Mouse (Mus musculus): ENCODE measurements around the gene Naa25. TPM values are rescaled to one million over a fixed set of nuclear protein-coding genes. Genes with fewer than 3 reads are reported as not detected.

Gene Naa25
- total and polyA plus RNA-seq, 3 experiments, result 7.2 to 44.1 (median 43.3) TPM

- Histone ChIP-seq H3K27me3 (ENCODE audit: insufficient read depth, low read length) (no peaks in the 10 kb centered on the region), H3K36me3 (replicated peaks) (peaks cover 99% of the 10 kb centered on the region), H3K4me1 (ENCODE audit: insufficient read depth, low read depth, low read length) (peaks cover 53% of the 10 kb centered on the region), H3K4me3 (ENCODE audit: low read depth, low read length) (no peak overlapping the region), H3K9me3 (replicated peaks) (no peaks in the 10 kb centered on the region)
- DNase-seq (ENCODE audit: low spot score) (no peak), ATAC-seq (ENCODE audit: extremely low read depth, insufficient number of reproducible peaks, low FRiP score, poor library complexity, severe bottlenecking) (no peak)
- TF ChIP-seq CTCF (IDR thresholded peaks at IDR 0.05; ENCODE audit: low read depth, low read length) (peak; percentile 29; the same call in 1 of the 2 replicates), POLR2AphosphoS5 (IDR thresholded peaks at IDR 0.05; ENCODE audit: insufficient replicate concordance, low read depth, low read length) (no peak)
Measured at GRCm38 (mm10) chr5:121443548-121443947, 45.8 kb downstream of the Naa25 start.

- no peak for TF ChIP-seq CTCF (IDR thresholded peaks at IDR 0.05; ENCODE audit: low read depth, low read length)
- no peak for TF ChIP-seq GATA1 (IDR thresholded peaks at IDR 0.05; ENCODE audit: borderline replicate concordance, low read length)
- TF ChIP-seq POLR2AphosphoS5 (IDR thresholded peaks at IDR 0.05; ENCODE audit: insufficient replicate concordance, low read depth, low read length), result no peak
- TF ChIP-seq GATA2 (IDR thresholded peaks at IDR 0.05; ENCODE audit: borderline replicate concordance, low read depth, low read length), result no peak
- TF ChIP-seq TAL1 (conservative IDR thresholded peaks at IDR 0.05; ENCODE audit: low read depth, low read length), result no peak
- DNase-seq (ENCODE audit: low spot score) (no peak), ATAC-seq (ENCODE audit: extremely low read depth, insufficient number of reproducible peaks, low FRiP score, poor library complexity, severe bottlenecking) (no peak)
- Histone ChIP-seq H3K9me3 (replicated peaks) (no peaks in the 10 kb centered on the region), H3K4me1 (ENCODE audit: insufficient read depth, low read depth, low read length) (peaks cover 62% of the 10 kb centered on the region), H3K27me3 (ENCODE audit: insufficient read depth, low read length) (no peaks in the 10 kb centered on the region), H3K36me3 (replicated peaks) (peaks cover 99% of the 10 kb centered on the region), H3K4me3 (ENCODE audit: low read depth, low read length) (no peak overlapping the region)
Measured at GRCm38 (mm10) chr5:121444870-121445269, 47.1 kb downstream of the Naa25 start.

- DNase-seq (ENCODE audit: low spot score) (no peak), ATAC-seq (ENCODE audit: extremely low read depth, insufficient number of reproducible peaks, low FRiP score, poor library complexity, severe bottlenecking) (no peak)
- H3K4me3 ChIP-seq (ENCODE audit: low read depth, low read length), result no peak overlapping the region
- no peaks in the 10 kb centered on the region for H3K27me3 ChIP-seq (ENCODE audit: insufficient read depth, low read length)
- TF ChIP-seq GATA1 (IDR thresholded peaks at IDR 0.05; ENCODE audit: borderline replicate concordance, low read length) (no peak), CTCF (IDR thresholded peaks at IDR 0.05; ENCODE audit: low read depth, low read length) (0 out of 2 replicates have a peak, but pooled peaks have one; percentile 22)
- no peaks in the 10 kb centered on the region for H3K9me3 ChIP-seq (replicated peaks)
- H3K4me1 ChIP-seq (ENCODE audit: insufficient read depth, low read depth, low read length), result peaks cover 75% of the 10 kb centered on the region
- peaks cover 78% of the 10 kb centered on the region for H3K36me3 ChIP-seq (replicated peaks)
Measured at GRCm38 (mm10) chr5:121448450-121448849, 50.7 kb downstream of the Naa25 start.

- DNase-seq (ENCODE audit: low spot score) (no peak), ATAC-seq (ENCODE audit: extremely low read depth, insufficient number of reproducible peaks, low FRiP score, poor library complexity, severe bottlenecking) (no peak)
- TF ChIP-seq POLR2AphosphoS5 (IDR thresholded peaks at IDR 0.05; ENCODE audit: insufficient replicate concordance, low read depth, low read length), result no peak
- no peak for TF ChIP-seq GATA2 (IDR thresholded peaks at IDR 0.05; ENCODE audit: borderline replicate concordance, low read depth, low read length)
- no peak for TF ChIP-seq GATA1 (IDR thresholded peaks at IDR 0.05; ENCODE audit: borderline replicate concordance, low read length)
- no peak for TF ChIP-seq CTCF (IDR thresholded peaks at IDR 0.05; ENCODE audit: low read depth, low read length)
- TF ChIP-seq TAL1 (conservative IDR thresholded peaks at IDR 0.05; ENCODE audit: low read depth, low read length), result no peak
- peaks cover 78% of the 10 kb centered on the region for H3K36me3 ChIP-seq (replicated peaks)
- H3K27me3 ChIP-seq (ENCODE audit: insufficient read depth, low read length), result no peaks in the 10 kb centered on the region
- no peaks in the 10 kb centered on the region for H3K9me3 ChIP-seq (replicated peaks)
- H3K4me3 ChIP-seq (ENCODE audit: low read depth, low read length), result no peak overlapping the region; the same call in 1 of the 2 replicates
- H3K4me1 ChIP-seq (ENCODE audit: insufficient read depth, low read depth, low read length), result peaks cover 79% of the 10 kb centered on the region
Measured at GRCm38 (mm10) chr5:121449976-121450375, 52.2 kb downstream of the Naa25 start.

- no peak for ATAC-seq (ENCODE audit: extremely low read depth, insufficient number of reproducible peaks, low FRiP score, poor library complexity, severe bottlenecking)
- DNase-seq (ENCODE audit: low spot score), result no peak
- H3K27me3 ChIP-seq (ENCODE audit: insufficient read depth, low read length), result no peaks in the 10 kb centered on the region
- peaks cover 77% of the 10 kb centered on the region for H3K36me3 ChIP-seq (replicated peaks)
- H3K9me3 ChIP-seq (replicated peaks), result no peaks in the 10 kb centered on the region
- TF ChIP-seq POLR2AphosphoS5 (IDR thresholded peaks at IDR 0.05; ENCODE audit: insufficient replicate concordance, low read depth, low read length) (no peak), CTCF (IDR thresholded peaks at IDR 0.05; ENCODE audit: low read depth, low read length) (no peak), TAL1 (conservative IDR thresholded peaks at IDR 0.05; ENCODE audit: low read depth, low read length) (no peak), GATA2 (IDR thresholded peaks at IDR 0.05; ENCODE audit: borderline replicate concordance, low read depth, low read length) (no peak)
- peak overlapping the region; percentile 59; the same call in 1 of the 2 replicates for H3K4me3 ChIP-seq (ENCODE audit: low read depth, low read length)
- H3K4me1 ChIP-seq (ENCODE audit: insufficient read depth, low read depth, low read length), result peaks cover 79% of the 10 kb centered on the region
Measured at GRCm38 (mm10) chr5:121450476-121450875, 52.7 kb downstream of the Naa25 start.

GRCm38 (mm10) chr5:121451203-121451602, 53.5 kb downstream of the Naa25 start:
- Histone ChIP-seq H3K9me3 (replicated peaks) (no peaks in the 10 kb centered on the region), H3K4me3 (ENCODE audit: low read depth, low read length) (peak overlapping the region; percentile 100), H3K36me3 (replicated peaks) (peaks cover 70% of the 10 kb centered on the region), H3K27me3 (ENCODE audit: insufficient read depth, low read length) (no peaks in the 10 kb centered on the region), H3K4me1 (ENCODE audit: insufficient read depth, low read depth, low read length) (peaks cover 82% of the 10 kb centered on the region)
- TF ChIP-seq GATA2 (IDR thresholded peaks at IDR 0.05; ENCODE audit: borderline replicate concordance, low read depth, low read length) (no peak), TAL1 (conservative IDR thresholded peaks at IDR 0.05; ENCODE audit: low read depth, low read length) (no peak), POLR2AphosphoS5 (IDR thresholded peaks at IDR 0.05; ENCODE audit: insufficient replicate concordance, low read depth, low read length) (no peak), GATA1 (IDR thresholded peaks at IDR 0.05; ENCODE audit: borderline replicate concordance, low read length) (no peak), CTCF (IDR thresholded peaks at IDR 0.05; ENCODE audit: low read depth, low read length) (no peak)
- DNase-seq (ENCODE audit: low spot score) (peak; percentile 56), ATAC-seq (ENCODE audit: extremely low read depth, insufficient number of reproducible peaks, low FRiP score, poor library complexity, severe bottlenecking) (peak; percentile 47; the same call in 1 of the 2 replicates)

GRCm38 (mm10) chr5:121451644-121452025, 53.9 kb downstream of the Naa25 start, which contains the start of gene Tmem116:
Gene Tmem116 (plus strand): TSS chr5:121451893.
- H3K4me1 ChIP-seq (ENCODE audit: insufficient read depth, low read depth, low read length), result peaks cover 82% of the 10 kb centered on the region
- no peaks in the 10 kb centered on the region for H3K9me3 ChIP-seq (replicated peaks)
- H3K4me3 ChIP-seq (ENCODE audit: low read depth, low read length), result peak within 1 kb of the TSS; percentile 100
- H3K27me3 ChIP-seq (ENCODE audit: insufficient read depth, low read length), result no peaks in the 10 kb centered on the region
- no peak for TF ChIP-seq GATA2 (IDR thresholded peaks at IDR 0.05; ENCODE audit: borderline replicate concordance, low read depth, low read length)
- no peak for TF ChIP-seq GATA1 (IDR thresholded peaks at IDR 0.05; ENCODE audit: borderline replicate concordance, low read length)
- no peak for TF ChIP-seq TAL1 (conservative IDR thresholded peaks at IDR 0.05; ENCODE audit: low read depth, low read length)
- 0 out of 2 replicates have a peak, but pooled peaks have one; percentile 29 for TF ChIP-seq POLR2AphosphoS5 (IDR thresholded peaks at IDR 0.05; ENCODE audit: insufficient replicate concordance, low read depth, low read length)
- no peak for TF ChIP-seq CTCF (IDR thresholded peaks at IDR 0.05; ENCODE audit: low read depth, low read length)
- peaks cover 66% of the 10 kb centered on the region for H3K36me3 ChIP-seq (replicated peaks)
- DNase-seq (ENCODE audit: low spot score) (peak; percentile 42), ATAC-seq (ENCODE audit: extremely low read depth, insufficient number of reproducible peaks, low FRiP score, poor library complexity, severe bottlenecking) (no peak)
